Mouse (Mus musculus) adrenal gland, adult (tissue): ENCODE measurements at regions not wholly inside any gene's neighbourhood (a gene's known extent, or its start where the extent isn't known, plus 50 kb on each side); places are given as distances from the start of the nearest gene placed in this dataset.

ENCODE experiments used
- DNase-seq, 2 experiments: peaks; one replicate each; pipeline ENCODE4 v3.0.0; 2022 to 2023; ENCODE audit warnings: low spot score in 1 of 2; ENCODE audit not compliant: inconsistent age in 2 of 2

- peak in 1 of 2 experiments; percentile 50 for DNase-seq
These were observed 929.8 kb upstream of the Gm7489 start for GRCm38 (mm10) chr15:52954715-52955593.

GRCm38 (mm10) chr15:52959711-52960110, 925.0 kb upstream of the Gm7489 start:
- no peak for DNase-seq

GRCm38 (mm10) chr15:52961491-52961890, 923.2 kb upstream of the Gm7489 start:
- no peak for DNase-seq

GRCm38 (mm10) chr15:52963918-52964317, 920.8 kb upstream of the Gm7489 start:
- DNase-seq: no peak

GRCm38 (mm10) chr15:52964403-52964802, 920.3 kb upstream of the Gm7489 start:
- DNase-seq: peak in 1 of 2 experiments; percentile 47

GRCm38 (mm10) chr15:52967801-52968235, 916.9 kb upstream of the Gm7489 start:
- DNase-seq: peak in 1 of 2 experiments; percentile 63

- no peak for DNase-seq
These were observed 901.9 kb upstream of the Gm7489 start for GRCm38 (mm10) chr15:52982821-52983220.

GRCm38 (mm10) chr15:52990580-52990979, 894.1 kb upstream of the Gm7489 start:
- no peak for DNase-seq

GRCm38 (mm10) chr15:52994351-52994750, 890.4 kb upstream of the Gm7489 start:
- no peak for DNase-seq

GRCm38 (mm10) chr15:52999200-52999599, 885.5 kb upstream of the Gm7489 start:
- DNase-seq: peak in 1 of 2 experiments; percentile 16

GRCm38 (mm10) chr15:52999776-53000175, 884.9 kb upstream of the Gm7489 start:
- DNase-seq: no peak

GRCm38 (mm10) chr15:53001429-53001828, 883.3 kb upstream of the Gm7489 start:
- DNase-seq: peak in 1 of 2 experiments; percentile 20

- peak in 1 of 2 experiments; percentile 57 for DNase-seq
These were observed 882.7 kb upstream of the Gm7489 start for GRCm38 (mm10) chr15:53001964-53002363.

GRCm38 (mm10) chr15:53004078-53004477, 880.6 kb upstream of the Gm7489 start:
- DNase-seq: peak; percentile 9 to 72

GRCm38 (mm10) chr15:53006844-53007243, 877.9 kb upstream of the Gm7489 start:
- DNase-seq: no peak

- DNase-seq: no peak
These were observed 875.4 kb upstream of the Gm7489 start for GRCm38 (mm10) chr15:53009337-53009736.
